Mouse (Mus musculus): ENCODE data around the gene Galnt3.

Gene Galnt3

GRCm38 (mm10) chr2:66124591-66125271, at the start of gene Galnt3:
Galnt3 (minus strand) TSS chr2:66124994.
- DNase-seq = peak; percentile 30

DNA sequence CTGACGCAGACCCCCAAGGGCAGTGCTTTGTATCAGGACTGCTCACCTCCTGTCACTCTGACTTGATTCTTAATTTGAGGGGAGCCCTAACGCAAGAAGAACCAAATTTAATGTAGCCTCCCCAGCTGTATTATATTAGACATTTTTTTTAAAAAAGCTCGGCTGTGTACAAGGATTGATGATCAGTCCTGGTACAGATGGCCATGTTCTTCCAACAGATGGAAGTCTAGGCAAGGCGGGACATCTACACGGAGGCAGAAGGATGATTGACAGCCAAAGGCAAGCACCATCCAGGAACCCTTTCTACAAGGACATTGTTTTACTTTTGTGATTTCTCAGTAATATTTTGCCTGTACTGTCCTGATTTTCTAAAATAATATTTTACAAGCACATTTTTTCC, 48.3 kb upstream of the Galnt3 start:
- no peak for DNase-seq

DNA sequence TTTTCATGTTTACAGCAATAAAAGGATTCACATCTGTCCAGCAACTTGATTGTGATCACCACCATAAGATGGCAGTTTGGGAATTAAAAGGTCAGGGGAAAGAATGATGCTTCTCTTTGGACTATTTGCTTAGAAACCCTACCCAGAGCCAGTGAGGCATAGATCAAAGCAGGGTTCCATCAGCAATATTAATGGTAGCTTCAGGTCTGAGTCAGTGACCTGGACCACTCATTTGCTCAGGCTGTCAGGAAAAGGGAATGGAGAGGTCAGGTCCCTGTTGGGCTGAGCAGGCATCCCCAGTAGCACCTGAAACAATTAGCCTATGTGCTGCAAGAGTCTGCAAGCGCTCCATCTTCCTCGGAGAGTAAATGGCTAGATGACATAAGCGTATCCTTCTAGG, 46.8 kb upstream of the Galnt3 start:
- no peak for DNase-seq

DNA sequence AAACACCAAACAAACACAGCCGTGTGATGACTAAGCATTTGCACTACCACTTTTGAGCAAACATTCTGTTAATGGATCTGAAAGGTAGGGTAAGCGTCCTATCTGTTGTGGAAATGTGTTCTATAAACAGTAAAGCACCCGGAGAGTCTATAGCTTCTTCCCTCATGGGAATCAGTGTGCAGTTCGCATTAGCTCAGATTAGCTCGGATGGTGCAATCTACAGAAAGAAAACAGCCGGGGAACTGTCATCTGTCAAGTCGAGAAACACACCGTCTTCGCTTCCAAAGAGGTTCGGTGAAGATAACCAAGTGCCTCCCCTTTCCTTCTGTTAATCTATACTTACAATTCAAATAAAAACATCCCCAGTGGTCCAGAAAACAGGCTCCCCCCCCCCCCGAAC, 45.9 kb upstream of the Galnt3 start:
- no peak for DNase-seq

GRCm38 (mm10) chr2:66165025-66165424, 40.2 kb upstream of the Galnt3 start:
- DNase-seq = no peak

DNA sequence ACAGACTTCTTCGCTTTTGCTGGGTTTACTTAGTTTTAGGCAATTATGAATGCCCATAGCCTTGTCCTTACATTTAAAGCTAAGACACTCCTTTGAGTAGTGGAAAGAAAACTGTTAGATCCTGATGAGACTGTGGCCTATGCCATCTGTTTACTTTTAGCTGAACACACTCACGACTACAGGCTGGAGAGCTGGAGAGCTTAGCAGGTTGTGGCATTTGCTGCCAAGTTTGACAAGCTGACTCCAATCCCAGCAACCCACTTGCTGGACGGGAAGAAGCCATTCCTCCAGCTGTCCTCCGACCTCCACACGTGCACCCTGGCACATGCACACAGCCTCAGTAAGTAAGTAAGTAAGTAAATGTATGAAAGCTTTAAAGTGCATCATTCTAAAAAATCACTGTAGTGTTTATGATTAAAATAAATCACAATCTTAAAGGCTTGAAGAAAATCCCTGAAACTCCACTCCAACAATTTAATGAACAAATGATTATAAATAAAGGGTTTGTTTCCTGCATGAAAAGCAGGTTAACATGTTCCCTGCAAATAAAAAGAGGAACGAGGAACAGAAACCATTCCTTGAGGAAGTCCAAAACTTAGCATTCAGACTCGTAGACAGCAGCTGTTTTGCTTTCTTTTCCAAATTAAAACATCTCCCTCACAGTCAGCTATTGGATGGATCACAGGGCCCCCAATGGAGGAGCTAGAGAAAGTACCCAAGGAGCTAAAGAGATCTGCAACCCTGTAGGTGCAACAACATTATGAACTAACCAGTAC, 33.5 kb upstream of the Galnt3 start:
- DNase-seq = no peak

DNA sequence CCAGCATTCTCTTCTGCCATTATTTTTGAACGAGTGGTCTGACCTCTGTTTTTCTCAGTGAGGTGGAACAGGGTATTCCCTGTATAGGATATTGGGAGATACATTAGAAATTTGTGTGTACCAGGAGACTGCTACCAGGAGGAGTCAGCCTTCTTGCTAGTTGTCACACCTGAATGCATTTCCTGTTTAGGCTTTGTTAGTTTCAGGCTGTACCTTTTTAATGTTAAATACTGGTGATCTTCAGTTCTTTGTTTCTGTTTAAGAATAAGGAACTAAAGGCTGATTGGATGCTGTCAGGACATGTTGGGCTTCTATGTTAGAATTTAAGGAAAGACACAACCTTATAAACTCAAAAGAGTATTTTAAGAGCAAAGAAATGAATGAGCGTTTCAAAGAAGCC, 26.6 kb upstream of the Galnt3 start:
- no peak for DNase-seq

DNA sequence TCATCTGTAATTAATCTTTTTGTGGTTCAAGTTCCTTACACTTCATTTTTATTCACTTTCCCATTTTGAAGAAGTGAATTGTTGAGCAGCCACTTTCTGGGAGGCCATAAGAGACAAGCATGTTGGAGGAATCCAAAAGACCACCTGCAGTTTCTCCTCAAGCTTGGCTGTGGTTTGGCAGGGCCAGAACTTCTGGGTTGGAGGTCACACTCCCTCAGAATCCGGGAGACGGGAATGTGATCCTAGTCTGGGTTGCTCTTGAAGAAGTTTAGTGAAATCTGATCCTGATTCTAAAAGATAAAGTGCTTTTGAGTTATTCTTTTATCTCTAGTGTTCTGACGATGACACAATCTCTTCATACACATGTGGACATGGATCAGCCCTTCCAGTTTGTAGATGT, 25.7 kb upstream of the Galnt3 start:
- no peak for DNase-seq

- DNase-seq = no peak
These were observed 23.9 kb upstream of the Galnt3 start for GRCm38 (mm10) chr2:66148654-66149230.

- DNase-seq = no peak
These were observed 21.7 kb upstream of the Galnt3 start for GRCm38 (mm10) chr2:66146473-66146872.

DNA sequence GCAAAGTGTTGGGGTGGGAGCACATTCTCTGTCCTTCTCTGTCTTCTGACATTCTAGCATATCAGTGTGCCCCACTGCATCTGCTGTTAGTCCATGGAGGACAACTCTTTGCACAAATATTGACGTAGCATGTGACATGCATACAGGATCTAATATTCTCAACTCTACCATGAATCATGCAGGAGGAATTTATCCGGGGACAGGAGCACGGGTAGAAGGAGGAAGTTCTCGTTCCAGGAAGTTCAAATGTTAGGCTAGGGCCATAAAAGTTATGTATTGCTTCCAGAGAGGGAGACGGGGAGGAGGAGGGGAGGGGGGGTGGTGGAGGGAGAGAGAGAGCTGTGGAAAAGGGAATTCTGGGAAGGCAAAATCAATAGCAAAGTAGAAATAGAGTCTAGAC, 20.0 kb upstream of the Galnt3 start:
- no peak for DNase-seq

DNA sequence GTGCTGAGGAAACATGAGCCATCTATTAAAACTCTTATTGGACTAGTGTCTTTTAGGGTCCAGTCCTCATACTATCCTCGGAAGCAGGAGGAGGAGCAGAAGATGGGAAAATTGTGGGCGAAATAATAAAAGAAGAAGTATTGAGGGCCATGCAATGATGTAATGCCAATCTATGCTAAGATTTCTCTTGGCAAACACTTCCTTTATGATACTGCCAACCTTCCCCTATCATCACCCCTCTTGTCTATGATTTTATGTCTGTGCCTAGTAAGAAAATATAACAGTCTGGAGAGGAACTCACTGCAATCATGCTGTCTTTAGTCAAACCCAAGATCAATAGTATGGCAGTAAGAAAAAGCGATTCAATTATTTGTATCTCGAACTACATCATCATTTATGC, 18.5 kb upstream of the Galnt3 start:
- DNase-seq = no peak

DNA sequence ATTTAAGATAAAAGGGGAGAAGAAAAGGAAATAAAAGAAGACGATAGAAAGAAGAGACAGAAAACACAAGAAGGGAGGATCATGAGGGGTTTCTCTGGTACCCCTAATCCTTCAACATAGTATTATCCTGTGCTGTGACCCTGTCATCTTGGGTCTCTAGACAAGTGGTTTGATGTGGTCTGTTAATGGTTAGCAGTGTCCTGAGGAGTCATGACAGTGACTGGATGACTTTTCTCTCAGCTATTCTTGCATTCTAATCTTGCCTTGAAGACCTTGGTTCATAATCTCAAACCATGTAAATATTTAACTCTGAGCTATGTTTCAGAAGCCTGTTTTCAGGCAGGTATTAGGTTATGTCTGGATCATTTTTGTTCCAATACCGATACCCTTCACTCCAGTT, 17.9 kb upstream of the Galnt3 start:
- DNase-seq = no peak

GRCm38 (mm10) chr2:66142268-66142667, 17.5 kb upstream of the Galnt3 start:
- DNase-seq = no peak

- DNase-seq = no peak
These were observed 15.5 kb upstream of the Galnt3 start for GRCm38 (mm10) chr2:66140246-66140645.

GRCm38 (mm10) chr2:66131862-66132544, 7.2 kb upstream of the Galnt3 start:
- DNase-seq = no peak

DNA sequence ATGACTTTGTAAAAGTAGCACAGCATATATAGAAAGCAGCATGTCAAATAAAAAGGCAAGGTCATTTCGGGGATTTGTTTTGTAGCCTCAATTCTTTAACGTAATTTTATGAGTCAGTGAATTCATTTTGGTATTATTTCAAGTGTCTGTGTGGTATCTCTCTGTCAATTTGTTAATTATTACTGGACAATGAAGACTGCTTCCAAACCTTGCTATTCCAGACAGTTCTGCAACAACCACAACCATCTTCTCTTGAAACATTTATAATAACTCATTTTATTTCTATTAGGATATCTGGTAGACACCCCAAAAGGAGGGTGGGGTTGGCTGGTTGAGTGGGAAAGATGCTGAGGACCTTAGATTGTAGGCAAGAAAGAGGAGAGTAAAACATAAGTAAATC, 4.1 kb upstream of the Galnt3 start:
- DNase-seq = no peak

DNA sequence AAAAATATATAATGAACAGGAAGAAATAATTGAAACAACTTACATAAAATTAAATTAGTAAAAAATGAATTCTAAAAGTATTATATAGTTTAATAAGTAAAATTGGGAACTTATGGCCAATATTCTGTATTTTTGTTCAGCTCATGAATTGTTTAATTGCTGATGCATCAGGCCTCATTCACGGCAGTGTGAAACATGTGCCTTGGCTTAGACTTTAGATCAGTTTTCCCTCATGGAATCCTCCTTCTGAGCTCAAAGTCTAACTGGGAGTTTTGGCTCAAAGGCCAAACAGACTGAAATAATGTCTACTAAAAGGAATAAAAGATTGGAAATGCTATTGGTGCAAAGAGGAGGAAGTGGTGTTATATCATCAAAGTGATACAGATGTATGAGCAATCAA, 2.7 kb upstream of the Galnt3 start:
- no peak for DNase-seq

- no peak for DNase-seq
These were observed 2.1 kb upstream of the Galnt3 start for GRCm38 (mm10) chr2:66126936-66127335.

- peak; percentile 23 for DNase-seq
These were observed 821 bp downstream of the Galnt3 start for GRCm38 (mm10) chr2:66123756-66124589.

- no peak for DNase-seq
These were observed 7.1 kb downstream of the Galnt3 start for GRCm38 (mm10) chr2:66117686-66118085.

DNA sequence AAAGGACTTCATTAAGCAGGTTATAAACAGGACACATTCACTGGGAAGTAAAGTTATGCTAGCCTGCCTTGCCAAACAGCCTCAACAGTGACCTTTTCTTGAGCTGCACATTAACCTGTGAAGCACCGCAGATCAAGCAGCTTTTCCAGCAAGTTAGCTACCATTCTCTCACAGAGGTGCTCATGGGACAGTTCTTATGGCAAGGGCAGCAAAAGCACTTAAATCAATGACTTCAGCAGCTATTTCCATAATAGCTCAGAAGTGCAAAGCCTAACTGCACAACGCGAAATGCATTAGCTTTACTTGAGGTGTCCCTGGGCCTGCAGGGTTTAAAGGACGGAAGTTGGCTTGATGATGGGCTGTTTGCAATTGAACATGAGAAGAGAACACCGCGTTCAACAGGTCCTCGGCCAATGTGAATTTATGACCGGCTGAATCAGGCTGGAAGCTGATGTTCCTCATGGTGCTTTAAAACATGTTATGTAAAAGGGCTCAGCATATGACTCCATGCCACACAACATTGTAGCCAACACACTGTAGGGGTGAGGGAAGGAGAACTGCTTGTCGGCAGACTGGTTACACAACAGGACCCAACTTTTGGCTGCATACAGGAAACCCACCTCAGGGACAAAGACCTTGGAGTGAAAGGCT, 16.8 kb downstream of the Galnt3 start:
- DNase-seq = no peak
